Mouse (Mus musculus): ENCODE results near the gene Prcd.

Gene Prcd

GRCm38 (mm10) chr11:116696426-116696825 is 43.1 kb downstream of the Prcd start:
- in situ Hi-C loops (cut with MboI; ENCODE audit: low pct_unique_long_range_greater_than_20kb in 1 of 2, low sequenced_read_pairs in 2 of 2, unreplicated experiment in 1 of 2) = no loop called here

GRCm38 (mm10) chr11:116697521-116697920 is 44.2 kb downstream of the Prcd start:
- in situ Hi-C loops (cut with MboI; ENCODE audit: low pct_unique_long_range_greater_than_20kb in 1 of 2, low sequenced_read_pairs in 2 of 2, unreplicated experiment in 1 of 2) = no loop called here

DNA sequence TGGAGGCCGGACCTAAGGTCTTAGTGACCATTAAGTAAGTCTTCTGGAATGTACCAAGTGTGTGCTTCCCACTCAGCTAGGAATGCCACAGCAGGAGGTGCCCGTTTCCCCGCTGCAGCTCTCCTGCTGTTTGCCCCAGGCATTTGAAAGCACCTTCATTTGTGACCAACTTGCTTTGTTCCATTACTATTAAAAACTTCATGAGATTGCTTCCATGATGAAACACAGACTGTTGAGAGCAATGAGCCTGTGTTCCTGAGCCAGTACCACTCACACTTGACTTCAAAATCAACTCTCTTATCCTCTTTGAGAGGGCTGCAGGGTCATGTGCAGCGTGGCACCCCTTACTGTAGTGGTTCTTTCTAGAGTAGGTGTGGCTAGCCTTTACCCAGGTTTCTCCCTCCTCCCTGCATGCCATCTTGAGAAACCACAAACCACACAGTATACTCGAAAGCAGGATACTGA is 48.1 kb downstream of the Prcd start:
- in situ Hi-C loops (cut with MboI; ENCODE audit: low pct_unique_long_range_greater_than_20kb in 1 of 2, low sequenced_read_pairs in 2 of 2, unreplicated experiment in 1 of 2) = no loop called here

GRCm38 (mm10) chr11:116704336-116705035 is 51.2 kb downstream of the Prcd start:
- in situ Hi-C loops (cut with MboI; ENCODE audit: low pct_unique_long_range_greater_than_20kb in 1 of 2, low sequenced_read_pairs in 2 of 2, unreplicated experiment in 1 of 2) = no loop called here

GRCm38 (mm10) chr11:116705204-116705608 is 51.9 kb downstream of the Prcd start:
- in situ Hi-C loops (cut with MboI; ENCODE audit: low pct_unique_long_range_greater_than_20kb in 1 of 2, low sequenced_read_pairs in 2 of 2, unreplicated experiment in 1 of 2) = no loop called here

GRCm38 (mm10) chr11:116706363-116706762 is 53.0 kb downstream of the Prcd start:
- in situ Hi-C loops (cut with MboI; ENCODE audit: low pct_unique_long_range_greater_than_20kb in 1 of 2, low sequenced_read_pairs in 2 of 2, unreplicated experiment in 1 of 2) = no loop called here

GRCm38 (mm10) chr11:116710171-116710570 is 56.8 kb downstream of the Prcd start:
- in situ Hi-C loops (cut with MboI; ENCODE audit: low pct_unique_long_range_greater_than_20kb in 1 of 2, low sequenced_read_pairs in 2 of 2, unreplicated experiment in 1 of 2) = no loop called here

DNA sequence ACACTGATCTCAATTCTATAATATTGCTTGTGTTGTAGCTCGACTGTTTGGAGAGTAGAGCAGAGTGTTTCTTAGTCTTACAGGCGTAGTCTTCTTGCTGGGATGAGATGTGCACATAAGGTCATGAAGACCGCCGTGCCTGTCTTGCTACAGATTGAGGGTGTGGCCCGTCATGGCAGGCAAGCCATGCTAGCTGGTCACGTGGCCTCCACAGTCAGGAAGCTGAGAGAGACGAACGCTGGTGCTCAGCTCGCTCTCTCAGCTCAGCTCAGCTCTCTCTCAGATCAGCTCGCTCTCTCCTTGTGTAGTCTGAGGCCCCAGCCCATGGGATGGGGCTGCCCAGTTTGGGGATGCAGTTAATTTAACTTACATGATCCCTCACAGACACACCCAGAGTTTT is 57.5 kb downstream of the Prcd start:
- in situ Hi-C loops (cut with MboI; ENCODE audit: low pct_unique_long_range_greater_than_20kb in 1 of 2, low sequenced_read_pairs in 2 of 2, unreplicated experiment in 1 of 2) = no loop called here

GRCm38 (mm10) chr11:116714052-116714451 is 60.7 kb downstream of the Prcd start:
- in situ Hi-C loops (cut with MboI; ENCODE audit: low pct_unique_long_range_greater_than_20kb in 1 of 2, low sequenced_read_pairs in 2 of 2, unreplicated experiment in 1 of 2) = no loop called here

All from mouse embryonic stem cell (cell line).